In genomic region chr9:60747672-60748071, GRCm38 (mm10) we compare ENCODE assay signal across 33 mouse cellular contexts. TPM values are rescaled to one million over a fixed set of nuclear protein-coding genes. Genes with fewer than 3 reads are reported as not detected.
"Had no signal": no experiment of that assay in that cellular context is flagged by ENCODE, and none has a peak within 500 bp of the region (broad histone marks: within the 10 kb centered on the region; RNA-seq: fewer than 3 reads in every experiment).

No protein-coding gene starts in this region.

- H3K9ac ChIP-seq: heart, embryonic 12.5 days; heart, embryonic 13.5 days; heart, embryonic 15.5 days; hindbrain, embryonic 12.5 days; hindbrain, embryonic 13.5 days; hindbrain, embryonic 14.5 days; hindbrain, embryonic 15.5 days; kidney, embryonic 15.5 days had no signal

- H3K9me3 ChIP-seq: heart, embryonic 10.5 days; heart, embryonic 13.5 days; heart, embryonic 15.5 days; hindbrain, embryonic 10.5 days; hindbrain, embryonic 12.5 days; hindbrain, embryonic 13.5 days; hindbrain, embryonic 15.5 days; kidney, embryonic 15.5 days had no signal

- DNase-seq: heart, postnatal 10 days; heart, postnatal 14 days; heart, postnatal 36 days; heart, postnatal 4 days; kidney, adult 11 months; kidney, adult 18-20 months; kidney, adult 2 months; kidney, adult 8-10 months; kidney, adult 9 months; kidney, postnatal 10 days; kidney, postnatal 14 days; kidney, postnatal 25 days; kidney, postnatal 36 days; kidney, postnatal 4 days; layer of hippocampus, adult 9-11 months; layer of hippocampus, postnatal 36 days had no signal

- H3K27ac ChIP-seq: heart, embryonic 10.5 days; heart, embryonic 13.5 days; heart, embryonic 15.5 days; hindbrain, embryonic 10.5 days; hindbrain, embryonic 12.5 days; hindbrain, embryonic 13.5 days; hindbrain, embryonic 14.5 days; hindbrain, embryonic 15.5 days; hindbrain, postnatal 0 days; kidney, embryonic 15.5 days; kidney, postnatal 0 days; layer of hippocampus, adult 2 months; left cerebral cortex, adult 2 months had no signal

- H3K36me3 ChIP-seq: heart, embryonic 10.5 days; heart, embryonic 12.5 days; heart, embryonic 13.5 days; heart, embryonic 15.5 days; hindbrain, embryonic 10.5 days; hindbrain, embryonic 12.5 days; hindbrain, embryonic 13.5 days; hindbrain, embryonic 15.5 days; kidney, embryonic 15.5 days had no signal

- H3K4me1 ChIP-seq: hindbrain, embryonic 15.5 days had no signal

- H3K4me3 ChIP-seq: heart, embryonic 10.5 days; heart, embryonic 12.5 days; heart, embryonic 13.5 days; heart, embryonic 15.5 days; hindbrain, embryonic 10.5 days; hindbrain, embryonic 12.5 days; hindbrain, embryonic 13.5 days; hindbrain, embryonic 15.5 days; kidney, embryonic 15.5 days; layer of hippocampus, adult 2 months; left cerebral cortex, adult 2 months had no signal

- ATAC-seq: hindbrain, embryonic 16.5 days; hindbrain, postnatal 0 days; inflammation-experienced regulatory T-cells, adult 6 months had no signal

- H3K27me3 ChIP-seq: heart, embryonic 12.5 days; heart, embryonic 15.5 days; hindbrain, embryonic 13.5 days; hindbrain, embryonic 15.5 days; kidney, embryonic 15.5 days had no signal

- H3K4me2 ChIP-seq: heart, embryonic 11.5 days; heart, embryonic 12.5 days; heart, embryonic 13.5 days; heart, embryonic 15.5 days; hindbrain, embryonic 12.5 days; hindbrain, embryonic 13.5 days; hindbrain, embryonic 14.5 days; hindbrain, embryonic 15.5 days; kidney, embryonic 15.5 days had no signal

RNA-seq across cellular contexts. Expression of gene Larp6, which starts 34.9 kb away (rescaled TPM):
- polyA plus RNA-seq: inflammation-experienced regulatory T-cells, adult 6 months had no signal
